7 mouse cellular contexts compared by ENCODE assay signal in genomic region chr7:112158942-112159341, GRCm38 (mm10). TPM values are rescaled to one million over a fixed set of nuclear protein-coding genes. Genes with fewer than 3 reads are reported as not detected.
DNase-seq lines count a peak whose midpoint lies in the region; ATAC-seq and TF ChIP-seq lines count a peak whose summit lies in the region.

Gene Dkk3, minus strand, starts transcription at chr7:112159057.

- peak; percentile 50 for DNase-seq in ES-CJ7 (ENCODE audit: low read depth, low spot score)
- no peak for DNase-seq in Patski (ENCODE audit: low read depth, low spot score)
- peak; percentile 79 for DNase-seq in limb, embryonic 11.5 days (ENCODE audit: low spot score)
- DNase-seq in neural tube, embryonic 10.5 days (ENCODE audit: extremely low spot score, low spot score), result peak; percentile 59

- 2% methylated on average over 21 of the region's 21 CpGs for WGBS in forebrain, embryonic 13.5 days
- WGBS in hindbrain, embryonic 15.5 days, result 4% methylated on average over 21 of the region's 21 CpGs
- 1% methylated on average over 21 of the region's 21 CpGs for WGBS in limb, embryonic 11.5 days

- H3K9ac ChIP-seq in forebrain, embryonic 13.5 days, result peak within 1 kb of the TSS; percentile 66
- peak within 1 kb of the TSS; percentile 35 for H3K9ac ChIP-seq in hindbrain, embryonic 15.5 days
- H3K9ac ChIP-seq in limb, embryonic 11.5 days (ENCODE audit: low read length), result peak within 1 kb of the TSS; percentile 66

- in situ Hi-C loops in Patski (cut with MboI; ENCODE audit: low pct_unique_long_range_greater_than_20kb), result no loop called here

- POLR2A ChIA-PET in Patski (lab: Charles Lee), result no interaction called here

- H3K4me1 ChIP-seq in forebrain, embryonic 13.5 days, result peaks cover 28% of the 10 kb centered on the region
- H3K4me1 ChIP-seq in hindbrain, embryonic 15.5 days (replicated peaks), result peaks cover 28% of the 10 kb centered on the region
- H3K4me1 ChIP-seq in limb, embryonic 11.5 days (ENCODE audit: control insufficient read depth, insufficient read depth, low read length), result 0 out of 2 replicates have a peak, but pooled peaks cover 2% of the 10 kb centered on the region

- no peak within 1 kb of the TSS for H3K27ac ChIP-seq in forebrain, embryonic 13.5 days
- peak within 1 kb of the TSS; percentile 40; the same call in 1 of the 2 replicates for H3K27ac ChIP-seq in hindbrain, embryonic 15.5 days (replicated peaks)
- H3K27ac ChIP-seq in limb, embryonic 11.5 days (replicated peaks; ENCODE audit: low read depth, low read length), result no peak within 1 kb of the TSS

- no peak for TF ChIP-seq CTCF in Patski (IDR thresholded peaks at IDR 0.05)

- H3K9me3 ChIP-seq in forebrain, embryonic 13.5 days (replicated peaks), result no peaks in the 10 kb centered on the region
- no peaks in the 10 kb centered on the region for H3K9me3 ChIP-seq in hindbrain, embryonic 15.5 days
- no peaks in the 10 kb centered on the region for H3K9me3 ChIP-seq in limb, embryonic 11.5 days (ENCODE audit: control insufficient read depth, low read length)

- no peak for ATAC-seq in Patski
- ATAC-seq in forebrain, embryonic 13.5 days, result peak; percentile 64; the same call in 1 of the 2 replicates
- ATAC-seq in hindbrain, embryonic 15.5 days (ENCODE audit: low FRiP score, low read depth), result 0 out of 2 replicates have a peak, but pooled peaks have one; percentile 46
- peak; percentile 52; the same call in 1 of the 2 replicates for ATAC-seq in limb, embryonic 11.5 days (ENCODE audit: insufficient number of reproducible peaks, low FRiP score, low TSS enrichment, low read depth)
- no peak for ATAC-seq in monocyte, adult 5-6 weeks (replicated peaks; ENCODE audit: insufficient number of reproducible peaks, low FRiP score, low TSS enrichment, poor library complexity, severe bottlenecking)

- no peaks in the 10 kb centered on the region for H3K36me3 ChIP-seq in forebrain, embryonic 13.5 days (ENCODE audit: poor library complexity, severe bottlenecking)
- H3K36me3 ChIP-seq in hindbrain, embryonic 15.5 days, result no peaks in the 10 kb centered on the region
- H3K36me3 ChIP-seq in limb, embryonic 11.5 days (ENCODE audit: control insufficient read depth, insufficient read depth, low read length), result no peaks in the 10 kb centered on the region

- peak within 1 kb of the TSS; percentile 49 for H3K4me3 ChIP-seq in forebrain, embryonic 13.5 days
- peak within 1 kb of the TSS; percentile 45 for H3K4me3 ChIP-seq in hindbrain, embryonic 15.5 days
- peak within 1 kb of the TSS; percentile 47 for H3K4me3 ChIP-seq in limb, embryonic 11.5 days (ENCODE audit: low read depth, low read length)

- H3K4me2 ChIP-seq in forebrain, embryonic 13.5 days, result peak within 1 kb of the TSS; percentile 71
- H3K4me2 ChIP-seq in hindbrain, embryonic 15.5 days, result peak within 1 kb of the TSS; percentile 59
- H3K4me2 ChIP-seq in limb, embryonic 11.5 days (ENCODE audit: low read depth, severe bottlenecking), result peak within 1 kb of the TSS; percentile 58

- H3K27me3 ChIP-seq in Patski, result no peaks in the 10 kb centered on the region
- H3K27me3 ChIP-seq in forebrain, embryonic 13.5 days, result peaks cover 28% of the 10 kb centered on the region
- H3K27me3 ChIP-seq in hindbrain, embryonic 15.5 days, result 0 out of 2 replicates have a peak, but pooled peaks cover 8% of the 10 kb centered on the region
- H3K27me3 ChIP-seq in limb, embryonic 11.5 days (ENCODE audit: control insufficient read depth, insufficient read depth, low read length), result 0 out of 2 replicates have a peak, but pooled peaks cover 2% of the 10 kb centered on the region

- CTCF ChIA-PET in Patski (lab: Charles Lee), result interaction anchor here (1.4 to 1.8 kb wide), 2 partner anchors 18 to 21 kb away, joined by 3 to 7 read pairs; no protein-coding TSS in a partner anchor

RNA-seq across cellular contexts. Expression of gene Dkk3, which starts in this region (rescaled TPM):
- polyA plus RNA-seq in Patski (2021), result 99.9 TPM
- polyA plus RNA-seq in forebrain, embryonic 13.5 days (2015; fragmentation: Nextera tagmentation; extraction: Ambion mirVana), result 16.0 and 27.5 TPM in 2 replicates
- 30.3 and 32.8 TPM in 2 replicates for polyA plus RNA-seq in hindbrain, embryonic 15.5 days (2015; fragmentation: Nextera tagmentation; extraction: Ambion mirVana)
- polyA plus RNA-seq in limb, embryonic 11.5 days (2014; fragmentation: Nextera tagmentation; extraction: Ambion mirVana), result 7.1 and 8.3 TPM in 2 replicates
- total RNA-seq in monocyte, adult 5-6 weeks (2017), result not detected in 3 replicates

Comparison
In these comparisons a context has a peak if more than half of its experiments do, and no peak if none do; other contexts are left out.
1. ATAC-seq: peak in forebrain, embryonic 13.5 days (single experiment), hindbrain, embryonic 15.5 days (single experiment) and limb, embryonic 11.5 days (single experiment); none in Patski (single experiment) and monocyte, adult 5-6 weeks (single experiment).
2. Peak in every context shown above with its lines, with median percentiles within 50 percentile points of each other: H3K4me2 ChIP-seq, H3K4me3 ChIP-seq and H3K9ac ChIP-seq.